Mouse (Mus musculus): ENCODE results near the gene Scn1b.

DNA sequence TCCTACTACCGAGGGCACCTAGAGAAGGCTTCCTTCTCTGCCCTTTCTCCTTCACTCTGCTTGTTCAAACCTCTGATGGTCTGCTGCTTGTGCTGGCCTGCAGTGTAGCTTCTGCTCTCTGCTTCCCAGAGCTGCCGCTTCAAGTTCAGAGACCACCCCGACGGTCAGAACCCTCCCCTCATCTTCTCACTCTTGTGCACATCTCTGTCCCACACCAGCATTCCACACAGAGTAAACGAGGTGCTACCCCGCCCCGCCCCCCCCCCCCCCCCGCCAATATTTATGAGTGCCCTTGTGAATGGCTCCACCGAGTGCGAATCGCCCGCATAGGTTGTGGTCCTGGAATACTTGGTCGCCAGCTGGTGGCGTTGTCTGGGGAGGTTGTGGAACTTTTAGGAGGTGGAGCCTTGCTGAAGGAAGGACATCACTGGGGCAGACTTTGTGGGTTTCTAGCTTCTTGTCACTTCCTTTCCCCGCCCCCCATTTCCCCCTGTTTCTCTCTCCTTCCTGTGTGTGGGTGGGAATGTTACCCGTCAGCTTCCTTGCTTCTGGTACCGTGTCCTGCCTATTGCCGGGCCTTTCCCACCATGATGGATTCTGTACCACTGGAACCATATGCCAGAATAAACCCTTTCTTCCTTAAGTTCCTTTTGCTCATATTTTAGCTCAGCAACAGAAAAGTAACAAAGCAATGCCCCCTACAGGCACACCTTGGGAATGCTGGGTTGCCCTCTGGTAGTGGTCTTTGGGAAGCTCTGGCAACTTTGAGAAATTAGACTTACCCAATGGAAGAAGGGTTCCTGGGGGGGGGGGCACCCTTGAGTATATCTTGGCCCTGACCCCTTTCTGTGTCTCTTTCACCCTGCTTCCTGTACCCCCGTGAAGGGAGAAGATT is 29.5 kb upstream of the Scn1b start:
- no peak; the same call in 1 of the 2 replicates for TF ChIP-seq POLR2A (IDR thresholded peaks at IDR 0.05; ENCODE audit: low read depth, low read length)
- peak; percentile 7; the same call in 1 of the 2 replicates for TF ChIP-seq CTCF (IDR thresholded peaks at IDR 0.05; ENCODE audit: extremely low read depth, insufficient read depth, insufficient read length, insufficient replicate concordance)
